Mouse (Mus musculus): ENCODE measurements at regions not wholly inside any gene's neighbourhood (a gene's known extent, or its start where the extent isn't known, plus 50 kb on each side); places are given as distances from the start of the nearest gene placed in this dataset.

- no peak overlapping the region for H3K4me3 ChIP-seq (replicated peaks)
- H3K36me3 ChIP-seq = no peaks in the 10 kb centered on the region
- no peak overlapping the region for H3K4me2 ChIP-seq
- ATAC-seq (replicated peaks; ENCODE audit: low FRiP score) = no peak
- H3K4me1 ChIP-seq = peaks cover 8% of the 10 kb centered on the region
- no peaks in the 10 kb centered on the region for H3K9me3 ChIP-seq (replicated peaks)
- H3K27me3 ChIP-seq = no peaks in the 10 kb centered on the region
- H3K27ac ChIP-seq = no peak overlapping the region
- no peak overlapping the region for H3K9ac ChIP-seq
- 45% methylated on average over 3 of the region's 3 CpGs for WGBS
Observed at GRCm38 (mm10) chr11:79843021-79843420, 119.2 kb downstream of the Utp6 start.

GRCm38 (mm10) chr11:79839973-79840372 lies 122.2 kb downstream of the Utp6 start:
- Histone ChIP-seq H3K9me3 (replicated peaks) (no peaks in the 10 kb centered on the region), H3K9ac (no peak overlapping the region), H3K27ac (no peak overlapping the region), H3K4me2 (no peak overlapping the region), H3K27me3 (no peaks in the 10 kb centered on the region), H3K36me3 (no peaks in the 10 kb centered on the region), H3K4me1 (0 out of 2 replicates have a peak, but pooled peaks cover 11% of the 10 kb centered on the region), H3K4me3 (replicated peaks) (no peak overlapping the region)
- WGBS = 88% methylated on average over 6 of the region's 6 CpGs
- ATAC-seq (replicated peaks; ENCODE audit: low FRiP score) = no peak

- no peak for ATAC-seq (replicated peaks; ENCODE audit: low FRiP score)
- no peak overlapping the region for H3K4me3 ChIP-seq (replicated peaks)
- H3K9ac ChIP-seq = no peak overlapping the region
- H3K9me3 ChIP-seq (replicated peaks) = no peaks in the 10 kb centered on the region
- no peak overlapping the region for H3K27ac ChIP-seq
- H3K4me2 ChIP-seq = no peak overlapping the region
- no peaks in the 10 kb centered on the region for H3K27me3 ChIP-seq
- H3K36me3 ChIP-seq = no peaks in the 10 kb centered on the region
- 0 out of 2 replicates have a peak, but pooled peaks cover 10% of the 10 kb centered on the region for H3K4me1 ChIP-seq
- 46% methylated on average over 4 of the region's 4 CpGs for WGBS
Observed at GRCm38 (mm10) chr11:79838051-79838450, 124.1 kb downstream of the Utp6 start.

- H3K9ac ChIP-seq = no peak overlapping the region
- 64% methylated on average over 6 of the region's 6 CpGs for WGBS
- H3K27ac ChIP-seq = 0 out of 2 replicates have a peak overlapping the region, but pooled peaks have one; percentile 27
- 0 out of 2 replicates have a peak, but pooled peaks cover 8% of the 10 kb centered on the region for H3K4me1 ChIP-seq
- H3K4me3 ChIP-seq (replicated peaks) = no peak overlapping the region
- no peaks in the 10 kb centered on the region for H3K9me3 ChIP-seq (replicated peaks)
- no peaks in the 10 kb centered on the region for H3K36me3 ChIP-seq
- no peak for ATAC-seq (replicated peaks; ENCODE audit: low FRiP score)
- H3K4me2 ChIP-seq = no peak overlapping the region
- H3K27me3 ChIP-seq = no peaks in the 10 kb centered on the region
Observed at GRCm38 (mm10) chr11:79837076-79837990, 124.9 kb downstream of the Utp6 start.

- Histone ChIP-seq H3K9ac (no peak overlapping the region), H3K4me2 (no peak overlapping the region), H3K36me3 (no peaks in the 10 kb centered on the region), H3K27me3 (no peaks in the 10 kb centered on the region), H3K4me3 (replicated peaks) (no peak overlapping the region), H3K4me1 (0 out of 2 replicates have a peak, but pooled peaks cover 8% of the 10 kb centered on the region), H3K9me3 (replicated peaks) (no peaks in the 10 kb centered on the region), H3K27ac (no peak overlapping the region)
- 82% methylated on average over 7 of the region's 7 CpGs for WGBS
- ATAC-seq (replicated peaks; ENCODE audit: low FRiP score) = no peak
Observed at GRCm38 (mm10) chr11:79835873-79836272, 126.3 kb downstream of the Utp6 start.

- ATAC-seq (replicated peaks; ENCODE audit: low FRiP score) = no peak
- no peak overlapping the region for H3K9ac ChIP-seq
- no peak overlapping the region for H3K4me3 ChIP-seq (replicated peaks)
- no peaks in the 10 kb centered on the region for H3K36me3 ChIP-seq
- H3K27me3 ChIP-seq = no peaks in the 10 kb centered on the region
- 53% methylated on average over 2 of the region's 2 CpGs for WGBS
- 0 out of 2 replicates have a peak, but pooled peaks cover 8% of the 10 kb centered on the region for H3K4me1 ChIP-seq
- H3K9me3 ChIP-seq (replicated peaks) = no peaks in the 10 kb centered on the region
- H3K27ac ChIP-seq = no peak overlapping the region
- H3K4me2 ChIP-seq = no peak overlapping the region
Observed at GRCm38 (mm10) chr11:79833817-79834216, 128.4 kb downstream of the Utp6 start.

GRCm38 (mm10) chr11:79831591-79832320 lies 130.4 kb downstream of the Utp6 start:
- Histone ChIP-seq H3K4me2 (no peak overlapping the region), H3K36me3 (no peaks in the 10 kb centered on the region), H3K9ac (no peak overlapping the region), H3K27me3 (no peaks in the 10 kb centered on the region), H3K4me1 (no peaks in the 10 kb centered on the region), H3K27ac (no peak overlapping the region), H3K4me3 (replicated peaks) (no peak overlapping the region), H3K9me3 (replicated peaks) (no peaks in the 10 kb centered on the region; the same call in 1 of the 2 replicates)
- no peak for ATAC-seq (replicated peaks; ENCODE audit: low FRiP score)
- 92% methylated on average over 11 of the region's 11 CpGs for WGBS

GRCm38 (mm10) chr11:79830567-79831055 lies 131.6 kb downstream of the Utp6 start:
- no peaks in the 10 kb centered on the region for H3K27me3 ChIP-seq
- H3K9me3 ChIP-seq (replicated peaks) = no peaks in the 10 kb centered on the region; the same call in 1 of the 2 replicates
- H3K36me3 ChIP-seq = no peaks in the 10 kb centered on the region
- peaks cover 5% of the 10 kb centered on the region; the same call in 1 of the 2 replicates for H3K4me1 ChIP-seq
- 89% methylated on average over 5 of the region's 5 CpGs for WGBS
- no peak overlapping the region for H3K9ac ChIP-seq
- ATAC-seq (replicated peaks; ENCODE audit: low FRiP score) = no peak
- no peak overlapping the region for H3K4me2 ChIP-seq
- no peak overlapping the region for H3K4me3 ChIP-seq (replicated peaks)
- no peak overlapping the region for H3K27ac ChIP-seq

GRCm38 (mm10) chr11:79827034-79827433 lies 135.2 kb downstream of the Utp6 start:
- Histone ChIP-seq H3K4me3 (replicated peaks) (no peak overlapping the region), H3K36me3 (no peaks in the 10 kb centered on the region), H3K4me2 (no peak overlapping the region), H3K9ac (no peak overlapping the region), H3K27ac (no peak overlapping the region), H3K4me1 (peaks cover 7% of the 10 kb centered on the region; the same call in 1 of the 2 replicates), H3K9me3 (replicated peaks) (no peaks in the 10 kb centered on the region; the same call in 1 of the 2 replicates), H3K27me3 (no peaks in the 10 kb centered on the region)
- ATAC-seq (replicated peaks; ENCODE audit: low FRiP score) = no peak
- 85% methylated on average over 3 of the region's 3 CpGs for WGBS

GRCm38 (mm10) chr11:79825881-79826280 lies 136.3 kb downstream of the Utp6 start:
- Histone ChIP-seq H3K4me3 (replicated peaks) (no peak overlapping the region), H3K27ac (no peak overlapping the region), H3K36me3 (no peaks in the 10 kb centered on the region), H3K27me3 (no peaks in the 10 kb centered on the region), H3K9me3 (replicated peaks) (no peaks in the 10 kb centered on the region; the same call in 1 of the 2 replicates), H3K4me1 (peaks cover 7% of the 10 kb centered on the region; the same call in 1 of the 2 replicates), H3K4me2 (no peak overlapping the region), H3K9ac (no peak overlapping the region)
- WGBS = 61% methylated on average over 4 of the region's 4 CpGs
- no peak for ATAC-seq (replicated peaks; ENCODE audit: low FRiP score)

- no peak for ATAC-seq (replicated peaks; ENCODE audit: low FRiP score)
- no peak overlapping the region for H3K9ac ChIP-seq
- peaks cover 7% of the 10 kb centered on the region; the same call in 1 of the 2 replicates for H3K4me1 ChIP-seq
- H3K36me3 ChIP-seq = no peaks in the 10 kb centered on the region
- H3K27ac ChIP-seq = no peak overlapping the region
- H3K4me2 ChIP-seq = no peak overlapping the region
- WGBS = 76% methylated on average over 11 of the region's 11 CpGs
- H3K9me3 ChIP-seq (replicated peaks) = no peaks in the 10 kb centered on the region; the same call in 1 of the 2 replicates
- H3K27me3 ChIP-seq = no peaks in the 10 kb centered on the region
- H3K4me3 ChIP-seq (replicated peaks) = no peak overlapping the region
Observed at GRCm38 (mm10) chr11:79823631-79824310, 138.4 kb downstream of the Utp6 start.

Measured in kidney, embryonic 15.5 days (tissue).